Mouse (Mus musculus): Measurements from ENCODE around the gene Gm14124.
"Not testable (repeated sequence)": the region's sequence is repeated elsewhere in the genome, so short reads cannot be mapped to it uniquely, and the experiment has no call there.

DNA sequence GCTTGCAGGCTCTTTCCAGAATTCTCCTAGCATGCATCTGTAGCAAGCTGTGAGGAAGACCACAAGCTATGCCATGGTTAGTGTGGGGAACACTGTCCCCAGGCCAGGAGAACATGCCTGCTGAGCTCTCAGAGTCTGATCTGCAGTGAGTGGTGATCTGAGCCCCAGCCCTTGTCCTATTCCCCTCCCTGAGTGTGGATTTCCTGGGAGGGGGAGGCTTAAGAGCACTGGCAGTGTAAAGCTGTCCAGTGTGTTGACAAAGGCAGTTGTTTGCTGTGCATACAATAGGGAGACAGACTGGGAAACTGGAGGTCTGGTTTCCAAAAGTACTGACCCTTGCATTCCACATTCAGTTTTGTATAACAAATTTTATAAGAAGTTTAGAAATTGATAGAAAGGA is 34.1 kb upstream of the Gm14124 start:
- TF ChIP-seq CTCF (IDR thresholded peaks at IDR 0.05; ENCODE audit: borderline replicate concordance, insufficient read depth, low read depth, low read length); POLR2A (IDR thresholded peaks at IDR 0.05; ENCODE audit: borderline replicate concordance, insufficient read depth, low read length): not testable (repeated sequence)

All from cerebellum, adult 2 months (tissue).